Mouse (Mus musculus) forebrain, embryonic 15.5 days (tissue): ENCODE measurements at regions not wholly inside any gene's neighbourhood (a gene's known extent, or its start where the extent isn't known, plus 50 kb on each side); places are given as distances from the start of the nearest gene placed in this dataset.
"Not testable (repeated sequence)": the region's sequence is repeated elsewhere in the genome, so short reads cannot be mapped to it uniquely, and the experiment has no call there.

ENCODE experiments used
- ATAC-seq: fragments of 200-750 bp; cut with Nextera tagmentation; replicated peaks from 2 replicates; pipeline ENCODE4 v1.8.0; 2017; ENCODE audit warnings: mild to moderate bottlenecking, moderate TSS enrichment, moderate library complexity
- H3K27ac ChIP-seq: fragments of 300-500 bp; sonication (generic); replicated peaks from 2 replicates; pipeline ENCODE4 v1.5.1; 2015; ENCODE audit warnings: mild to moderate bottlenecking, inconsistent platforms
- H3K27me3 ChIP-seq: fragments of 300-500 bp; sonication (generic); 2 replicates; pipeline ENCODE4 v1.6.1; 2015; ENCODE audit warnings: inconsistent platforms
- H3K36me3 ChIP-seq: fragments of 300-500 bp; sonication (generic); 2 replicates; pipeline ENCODE4 v1.6.1; 2015; ENCODE audit warnings: mild to moderate bottlenecking, inconsistent platforms
- H3K4me1 ChIP-seq: fragments of 300-500 bp; sonication (generic); 2 replicates; pipeline ENCODE4 v1.6.1; 2015; ENCODE audit warnings: inconsistent platforms
- H3K4me2 ChIP-seq: fragments of 300-500 bp; sonication (generic); replicated peaks from 2 replicates; pipeline ENCODE4 v1.6.1; 2015; ENCODE audit warnings: mild to moderate bottlenecking, inconsistent platforms
- H3K4me3 ChIP-seq: fragments of 300-500 bp; sonication (generic); 2 replicates; pipeline ENCODE4 v1.5.1; 2015; ENCODE audit warnings: mild to moderate bottlenecking, inconsistent platforms
- H3K9ac ChIP-seq: fragments of 300-500 bp; sonication (generic); replicated peaks from 2 replicates; pipeline ENCODE4 v1.6.1; 2015; ENCODE audit warnings: mild to moderate bottlenecking, inconsistent platforms
- H3K9me3 ChIP-seq: fragments of 300-500 bp; sonication (generic); 2 replicates; pipeline ENCODE4 v1.6.1; 2016; ENCODE audit warnings: inconsistent platforms
- WGBS: fragments of 180-500 bp; shearing (Covaris S2); methylation state at CpG from one replicate; pipeline ENCODE4 v1.1.7; 2015; ENCODE audit warnings: mixed read lengths; 5-methylcytosine and 5-hydroxymethylcytosine counted together

GRCm38 (mm10) chr6:6384441-6384840 lies 167.5 kb upstream of the Slc25a13 start:
- no peak for ATAC-seq
- H3K9me3 ChIP-seq = no peaks in the 10 kb centered on the region
- no peak overlapping the region for H3K4me3 ChIP-seq
- 90% methylated on average over 6 of the region's 6 CpGs for WGBS
- H3K36me3 ChIP-seq = no peaks in the 10 kb centered on the region
- no peak overlapping the region for H3K27ac ChIP-seq
- H3K9ac ChIP-seq = no peak overlapping the region
- H3K4me1 ChIP-seq = peaks cover 11% of the 10 kb centered on the region
- no peaks in the 10 kb centered on the region for H3K27me3 ChIP-seq
- H3K4me2 ChIP-seq = no peak overlapping the region

DNA sequence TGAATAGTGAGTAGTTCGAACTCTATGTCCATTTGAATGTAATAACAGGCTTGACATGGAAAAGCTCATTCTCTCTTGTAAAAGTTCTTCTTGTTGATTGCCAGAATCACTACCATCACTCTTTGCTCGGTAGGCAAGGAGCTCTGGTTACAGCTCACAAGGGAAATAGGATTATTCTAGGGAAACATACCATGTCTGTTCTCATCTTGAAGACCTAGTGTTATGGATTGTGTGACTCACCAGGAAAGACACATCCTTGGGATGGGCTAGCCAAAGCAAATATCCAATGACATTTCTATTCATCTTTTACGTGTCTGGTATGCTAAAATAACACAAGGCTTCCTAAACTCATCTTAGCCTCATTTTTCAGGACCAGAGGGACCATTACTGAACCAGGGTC lies 155.4 kb upstream of the Slc25a13 start:
- no peak overlapping the region for H3K4me2 ChIP-seq
- H3K27me3 ChIP-seq = no peaks in the 10 kb centered on the region
- no peak overlapping the region for H3K9ac ChIP-seq
- ATAC-seq = no peak
- H3K27ac ChIP-seq = no peak overlapping the region
- WGBS = 89% methylated on average over 3 of the region's 3 CpGs
- no peaks in the 10 kb centered on the region for H3K9me3 ChIP-seq
- H3K36me3 ChIP-seq = no peaks in the 10 kb centered on the region
- no peak overlapping the region for H3K4me3 ChIP-seq
- no peaks in the 10 kb centered on the region for H3K4me1 ChIP-seq

DNA sequence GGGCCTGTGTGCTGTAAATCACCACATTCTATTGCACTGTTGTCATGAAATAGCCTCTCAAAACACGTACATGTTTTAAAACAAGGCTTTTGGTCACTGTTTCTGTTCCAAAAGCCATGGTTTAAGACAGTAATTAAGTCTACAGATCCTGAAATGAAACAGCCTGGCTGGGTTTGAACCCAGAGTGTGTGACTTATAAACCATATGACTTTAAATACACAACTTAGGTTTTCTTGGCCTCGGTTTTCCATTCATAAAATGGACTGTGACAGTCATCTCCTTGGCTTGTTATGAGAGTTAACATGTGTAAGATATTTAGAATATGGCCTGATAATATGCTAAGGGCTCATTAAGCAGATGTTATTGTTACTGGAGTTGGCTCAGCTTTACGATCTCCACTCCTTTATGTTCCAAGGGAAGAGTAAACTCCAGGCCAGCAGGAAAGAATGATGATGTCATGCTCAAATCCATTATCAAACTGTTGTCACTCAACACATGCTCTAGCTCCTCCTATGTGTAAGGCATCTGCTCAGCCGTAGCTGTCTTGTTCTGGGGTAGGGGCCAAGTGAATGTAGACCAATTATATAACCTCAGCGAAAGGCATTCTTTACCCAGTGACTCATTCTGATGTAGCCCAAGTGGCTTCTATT lies 154.6 kb upstream of the Slc25a13 start:
- Histone ChIP-seq H3K4me2 (no peak overlapping the region), H3K36me3 (no peaks in the 10 kb centered on the region), H3K27me3 (no peaks in the 10 kb centered on the region), H3K9me3 (no peaks in the 10 kb centered on the region), H3K4me3 (no peak overlapping the region), H3K9ac (no peak overlapping the region), H3K4me1 (no peaks in the 10 kb centered on the region), H3K27ac (no peak overlapping the region)
- 54% methylated on average over 5 of the region's 5 CpGs for WGBS
- peak; percentile 57; the same call in 1 of the 2 replicates for ATAC-seq

GRCm38 (mm10) chr6:6364037-6364436 lies 147.1 kb upstream of the Slc25a13 start:
- no peaks in the 10 kb centered on the region for H3K27me3 ChIP-seq
- ATAC-seq = peak; percentile 48; the same call in 1 of the 2 replicates
- 54% methylated on average over 4 of the region's 4 CpGs for WGBS
- no peak overlapping the region for H3K27ac ChIP-seq
- H3K9me3 ChIP-seq = no peaks in the 10 kb centered on the region
- no peak overlapping the region for H3K4me2 ChIP-seq
- no peak overlapping the region for H3K4me3 ChIP-seq
- no peaks in the 10 kb centered on the region for H3K36me3 ChIP-seq
- H3K4me1 ChIP-seq = peaks cover 6% of the 10 kb centered on the region; the same call in 1 of the 2 replicates
- no peak overlapping the region for H3K9ac ChIP-seq

DNA sequence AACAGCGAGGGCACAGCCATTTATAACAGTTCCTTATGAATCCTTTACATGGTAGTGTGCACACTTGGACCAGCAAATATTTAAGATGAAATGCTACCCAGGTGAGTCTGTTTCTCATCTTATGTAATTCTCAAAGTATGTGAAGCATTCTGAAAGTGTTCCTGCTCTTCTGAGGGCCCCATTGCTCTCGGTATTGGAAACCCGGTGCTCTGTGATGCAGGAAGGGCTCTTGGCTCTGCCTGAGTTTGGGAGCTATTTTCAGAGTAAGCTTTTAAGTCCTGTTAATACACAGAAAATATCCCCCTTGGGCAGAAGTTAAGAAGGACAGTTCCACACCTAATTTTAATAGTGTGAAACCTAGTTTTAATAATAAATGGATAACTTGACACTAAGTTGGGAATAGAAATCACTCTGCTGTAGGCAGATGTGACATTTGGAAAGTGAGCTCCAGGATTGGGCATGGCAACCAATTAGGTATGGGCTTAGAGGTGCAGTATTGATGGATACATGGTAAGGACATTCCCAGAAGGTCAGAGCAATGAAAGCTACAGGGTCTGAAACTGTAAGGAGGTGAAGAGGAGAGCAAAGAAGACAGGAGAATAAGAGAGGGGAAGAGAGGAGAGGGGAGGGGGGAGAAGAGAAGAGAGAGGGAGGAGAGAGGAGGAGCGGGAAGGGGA lies 145.8 kb upstream of the Slc25a13 start:
- no peak overlapping the region for H3K9ac ChIP-seq
- WGBS = 91% methylated on average over 4 of the region's 4 CpGs
- no peak for ATAC-seq

DNA sequence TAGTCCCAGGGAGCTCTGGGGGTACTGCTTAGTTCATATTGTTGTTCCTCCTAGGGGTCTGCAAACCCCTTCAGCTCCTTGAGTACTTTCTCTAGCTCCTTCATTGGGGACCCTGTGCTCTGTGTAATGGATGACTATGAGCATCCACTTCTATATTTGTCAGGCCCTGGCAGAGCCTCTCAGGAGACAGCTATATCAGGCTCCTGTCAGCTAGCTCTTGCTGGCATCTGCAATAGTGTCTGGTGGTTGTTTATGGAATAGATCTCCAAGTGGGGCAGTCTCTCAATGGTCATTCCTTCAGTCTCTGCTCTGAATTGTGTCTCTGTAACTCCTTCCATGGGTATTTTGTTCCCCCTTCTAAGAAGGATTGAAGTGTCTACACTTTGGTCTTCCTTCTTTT lies 144.2 kb upstream of the Slc25a13 start:
- not testable (repeated sequence) for H3K27me3 ChIP-seq, ATAC-seq, H3K9ac ChIP-seq, H3K9me3 ChIP-seq, H3K27ac ChIP-seq, H3K4me3 ChIP-seq, H3K4me2 ChIP-seq, H3K36me3 ChIP-seq
- H3K4me1 ChIP-seq = peaks cover 18% of the 10 kb centered on the region; the same call in 1 of the 2 replicates

More for the DNA sequence above, 145.8 kb upstream of the Slc25a13 start:
- peaks cover 7% of the 10 kb centered on the region; the same call in 1 of the 2 replicates for H3K4me1 ChIP-seq
- no peaks in the 10 kb centered on the region for H3K9me3 ChIP-seq
- H3K27me3 ChIP-seq = no peaks in the 10 kb centered on the region
- no peak overlapping the region for H3K4me3 ChIP-seq
- no peaks in the 10 kb centered on the region for H3K36me3 ChIP-seq
- no peak overlapping the region for H3K4me2 ChIP-seq
- no peak overlapping the region for H3K27ac ChIP-seq

GRCm38 (mm10) chr6:6357477-6357876 lies 140.5 kb upstream of the Slc25a13 start:
- no peak overlapping the region for H3K9ac ChIP-seq
- WGBS = 16% methylated on average over 2 of the region's 2 CpGs
- H3K4me3 ChIP-seq = no peak overlapping the region
- H3K4me2 ChIP-seq = no peak overlapping the region
- H3K9me3 ChIP-seq = no peaks in the 10 kb centered on the region
- no peak overlapping the region for H3K27ac ChIP-seq
- no peaks in the 10 kb centered on the region for H3K27me3 ChIP-seq
- H3K36me3 ChIP-seq = no peaks in the 10 kb centered on the region
- peak; percentile 60 for ATAC-seq
- H3K4me1 ChIP-seq = 0 out of 2 replicates have a peak, but pooled peaks cover 12% of the 10 kb centered on the region

GRCm38 (mm10) chr6:6356967-6357366 lies 140.0 kb upstream of the Slc25a13 start:
- 0 out of 2 replicates have a peak, but pooled peaks cover 12% of the 10 kb centered on the region for H3K4me1 ChIP-seq
- H3K27ac ChIP-seq = no peak overlapping the region
- no peak overlapping the region for H3K9ac ChIP-seq
- H3K9me3 ChIP-seq = no peaks in the 10 kb centered on the region
- H3K4me3 ChIP-seq = no peak overlapping the region
- no peak overlapping the region for H3K4me2 ChIP-seq
- WGBS = 51% methylated on average over 6 of the region's 6 CpGs
- no peaks in the 10 kb centered on the region for H3K36me3 ChIP-seq
- peak; percentile 63; the same call in 1 of the 2 replicates for ATAC-seq
- H3K27me3 ChIP-seq = no peaks in the 10 kb centered on the region

GRCm38 (mm10) chr6:6335251-6335650 lies 118.3 kb upstream of the Slc25a13 start:
- Histone ChIP-seq H3K36me3 (no peaks in the 10 kb centered on the region), H3K9ac (no peak overlapping the region), H3K27ac (no peak overlapping the region), H3K27me3 (no peaks in the 10 kb centered on the region), H3K4me1 (no peaks in the 10 kb centered on the region), H3K9me3 (no peaks in the 10 kb centered on the region), H3K4me3 (no peak overlapping the region), H3K4me2 (no peak overlapping the region)
- 61% methylated on average over 8 of the region's 8 CpGs for WGBS
- no peak for ATAC-seq

GRCm38 (mm10) chr6:6330271-6330670 lies 113.3 kb upstream of the Slc25a13 start:
- no peak overlapping the region for H3K4me2 ChIP-seq
- H3K4me3 ChIP-seq = no peak overlapping the region
- ATAC-seq = no peak
- H3K27me3 ChIP-seq = no peaks in the 10 kb centered on the region
- H3K36me3 ChIP-seq = no peaks in the 10 kb centered on the region
- WGBS = 91% methylated on average over 1 of the region's 1 CpGs
- no peaks in the 10 kb centered on the region for H3K4me1 ChIP-seq
- no peak overlapping the region for H3K9ac ChIP-seq
- no peak overlapping the region for H3K27ac ChIP-seq
- H3K9me3 ChIP-seq = 0 out of 2 replicates have a peak, but pooled peaks cover 4% of the 10 kb centered on the region

DNA sequence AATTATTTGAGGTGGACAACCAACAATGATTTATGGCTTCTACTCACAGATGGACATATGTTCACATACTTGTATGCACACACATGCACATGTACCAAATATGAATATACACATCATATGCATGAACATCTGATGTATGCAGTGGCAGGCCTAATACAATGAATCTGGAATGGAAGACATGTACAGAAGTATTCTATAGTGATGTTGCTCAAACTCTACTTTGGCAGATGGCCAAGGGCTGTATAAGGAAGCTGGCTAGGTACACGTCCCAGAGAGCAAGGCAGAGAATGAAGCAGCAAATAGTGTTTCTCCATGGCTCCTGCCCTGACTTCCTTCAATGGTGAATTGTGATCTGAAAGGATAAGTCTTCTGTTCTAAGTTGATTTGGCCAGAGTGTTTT lies 108.5 kb upstream of the Slc25a13 start:
- no peak for ATAC-seq
- no peak overlapping the region for H3K4me2 ChIP-seq

DNA sequence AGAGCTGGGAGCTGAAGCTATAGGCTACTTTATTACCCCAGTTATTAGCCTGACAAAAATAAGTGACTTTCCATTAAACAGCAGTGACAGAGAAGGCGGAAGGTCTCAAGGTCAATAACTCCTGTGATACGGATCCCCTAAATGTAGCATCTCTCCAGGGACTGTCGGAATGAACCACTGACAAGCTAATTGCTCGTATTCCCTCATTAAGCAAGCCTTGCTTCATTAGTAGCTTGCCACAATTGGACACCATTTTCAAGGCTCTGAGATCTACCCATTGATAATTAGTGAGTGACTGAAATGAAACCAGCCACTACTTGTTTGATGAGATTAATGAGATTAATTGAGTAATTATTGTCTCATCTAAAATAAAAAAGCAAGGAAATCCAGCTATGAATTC lies 99.8 kb upstream of the Slc25a13 start:
- ATAC-seq = no peak
- no peaks in the 10 kb centered on the region for H3K36me3 ChIP-seq
- H3K4me3 ChIP-seq = no peak overlapping the region
- H3K27ac ChIP-seq = no peak overlapping the region
- no peak overlapping the region for H3K9ac ChIP-seq
- no peaks in the 10 kb centered on the region for H3K27me3 ChIP-seq
- no peaks in the 10 kb centered on the region for H3K9me3 ChIP-seq
- no peaks in the 10 kb centered on the region for H3K4me1 ChIP-seq
- no peak overlapping the region for H3K4me2 ChIP-seq
- 35% methylated on average over 4 of the region's 4 CpGs for WGBS

More for the DNA sequence above, 108.5 kb upstream of the Slc25a13 start:
- no peak overlapping the region for H3K27ac ChIP-seq
- no peak overlapping the region for H3K4me3 ChIP-seq
- H3K4me1 ChIP-seq = no peaks in the 10 kb centered on the region
- H3K27me3 ChIP-seq = no peaks in the 10 kb centered on the region
- 0 out of 2 replicates have a peak, but pooled peaks cover 4% of the 10 kb centered on the region for H3K9me3 ChIP-seq
- WGBS = 48% methylated on average over 1 of the region's 1 CpGs
- H3K9ac ChIP-seq = no peak overlapping the region
- no peaks in the 10 kb centered on the region for H3K36me3 ChIP-seq
